Mouse (Mus musculus): ENCODE data around the gene Pitpnm1. TPM values are rescaled to one million over a fixed set of nuclear protein-coding genes. Genes with fewer than 3 reads are reported as not detected.
"Not testable (repeated sequence)": the region's sequence is repeated elsewhere in the genome, so short reads cannot be mapped to it uniquely, and the experiment has no call there.

Pitpnm1 gene
- polyA plus RNA-seq, 1 experiment from 2014 or later = 81.1 TPM

GRCm38 (mm10) chr19:4125268-4125667 is 25.5 kb downstream of the Pitpnm1 start:
- H3K36me3 ChIP-seq = peaks cover 12% of the 10 kb centered on the region
- peak overlapping the region; percentile 84; the same call in 1 of the 2 replicates for H3K9ac ChIP-seq
- 9% methylated on average over 3 of the region's 4 CpGs for WGBS
- H3K4me3 ChIP-seq = peak overlapping the region; percentile 72
- H3K27me3 ChIP-seq, H3K9me3 ChIP-seq: not testable (repeated sequence)
- H3K4me2 ChIP-seq = peak overlapping the region; percentile 69
- H3K4me1 ChIP-seq (replicated peaks) = peaks cover 33% of the 10 kb centered on the region
- H3K27ac ChIP-seq (replicated peaks) = peak overlapping the region; percentile 77
- ATAC-seq (ENCODE audit: low FRiP score, low read depth) = peak; percentile 21

- peaks cover 26% of the 10 kb centered on the region for H3K4me1 ChIP-seq (replicated peaks)
- peaks cover 12% of the 10 kb centered on the region for H3K36me3 ChIP-seq
- H3K9ac ChIP-seq = peak within 1 kb of the TSS; percentile 84
- under 1% methylated on average over 63 of the region's 64 CpGs for WGBS
- no peaks in the 10 kb centered on the region for H3K27me3 ChIP-seq
- H3K4me2 ChIP-seq = peak within 1 kb of the TSS; percentile 69
- peak within 1 kb of the TSS; percentile 77 for H3K27ac ChIP-seq (replicated peaks)
- ATAC-seq (ENCODE audit: low FRiP score, low read depth) = peak; percentile 92
- H3K4me3 ChIP-seq = peak within 1 kb of the TSS; percentile 72
- no peaks in the 10 kb centered on the region for H3K9me3 ChIP-seq
Measured at GRCm38 (mm10) chr19:4125741-4126696, 26.2 kb downstream of the Pitpnm1 start, which contains the start of gene Aip. TSS of gene Aip (minus strand) at chr19:4125858.

- Histone ChIP-seq H3K4me1 (replicated peaks) (peaks cover 26% of the 10 kb centered on the region), H3K9ac (peak overlapping the region; percentile 84), H3K36me3 (peaks cover 19% of the 10 kb centered on the region), H3K9me3 (no peaks in the 10 kb centered on the region), H3K27me3 (no peaks in the 10 kb centered on the region), H3K4me3 (peak overlapping the region; percentile 72), H3K27ac (replicated peaks) (0 out of 2 replicates have a peak overlapping the region, but pooled peaks have one; percentile 77), H3K4me2 (peak overlapping the region; percentile 69)
- 71% methylated on average over 7 of the region's 7 CpGs for WGBS
- no peak for ATAC-seq (ENCODE audit: low FRiP score, low read depth)
Measured at GRCm38 (mm10) chr19:4126759-4127495, 27.1 kb downstream of the Pitpnm1 start.

GRCm38 (mm10) chr19:4129462-4129861 is 29.7 kb downstream of the Pitpnm1 start:
- H3K9ac ChIP-seq = no peak overlapping the region
- H3K4me3 ChIP-seq = no peak overlapping the region
- H3K9me3 ChIP-seq = no peaks in the 10 kb centered on the region
- ATAC-seq (ENCODE audit: low FRiP score, low read depth) = no peak
- WGBS = 95% methylated on average over 7 of the region's 7 CpGs
- no peak overlapping the region for H3K27ac ChIP-seq (replicated peaks)
- H3K4me1 ChIP-seq (replicated peaks) = peaks cover 24% of the 10 kb centered on the region
- H3K4me2 ChIP-seq = no peak overlapping the region
- peaks cover 27% of the 10 kb centered on the region for H3K36me3 ChIP-seq
- H3K27me3 ChIP-seq = no peaks in the 10 kb centered on the region

GRCm38 (mm10) chr19:4130106-4130505 is 30.3 kb downstream of the Pitpnm1 start:
- Histone ChIP-seq H3K9me3 (no peaks in the 10 kb centered on the region), H3K4me2 (no peak overlapping the region), H3K9ac (no peak overlapping the region), H3K4me3 (no peak overlapping the region), H3K4me1 (replicated peaks) (peaks cover 18% of the 10 kb centered on the region), H3K27ac (replicated peaks) (no peak overlapping the region), H3K27me3 (no peaks in the 10 kb centered on the region), H3K36me3 (peaks cover 27% of the 10 kb centered on the region)
- 86% methylated on average over 4 of the region's 4 CpGs for WGBS
- no peak for ATAC-seq (ENCODE audit: low FRiP score, low read depth)

GRCm38 (mm10) chr19:4131075-4131474 is 31.3 kb downstream of the Pitpnm1 start:
- no peak overlapping the region for H3K4me2 ChIP-seq
- H3K9me3 ChIP-seq = no peaks in the 10 kb centered on the region
- peaks cover 16% of the 10 kb centered on the region for H3K4me1 ChIP-seq (replicated peaks)
- peaks cover 27% of the 10 kb centered on the region for H3K36me3 ChIP-seq
- 93% methylated on average over 5 of the region's 5 CpGs for WGBS
- no peak for ATAC-seq (ENCODE audit: low FRiP score, low read depth)
- H3K9ac ChIP-seq = no peak overlapping the region
- no peak overlapping the region for H3K27ac ChIP-seq (replicated peaks)
- H3K27me3 ChIP-seq = no peaks in the 10 kb centered on the region
- H3K4me3 ChIP-seq = no peak overlapping the region

- peaks cover 27% of the 10 kb centered on the region for H3K36me3 ChIP-seq
- H3K4me2 ChIP-seq = no peak overlapping the region
- H3K27ac ChIP-seq (replicated peaks) = no peak overlapping the region
- H3K9me3 ChIP-seq = no peaks in the 10 kb centered on the region
- no peak overlapping the region for H3K9ac ChIP-seq
- ATAC-seq (ENCODE audit: low FRiP score, low read depth) = no peak
- peaks cover 10% of the 10 kb centered on the region for H3K4me1 ChIP-seq (replicated peaks)
- WGBS = 84% methylated on average over 2 of the region's 2 CpGs
- no peaks in the 10 kb centered on the region for H3K27me3 ChIP-seq
- no peak overlapping the region for H3K4me3 ChIP-seq
Measured at GRCm38 (mm10) chr19:4131768-4132167, 32.0 kb downstream of the Pitpnm1 start.

GRCm38 (mm10) chr19:4134354-4134753 is 34.6 kb downstream of the Pitpnm1 start:
- Histone ChIP-seq H3K9me3 (no peaks in the 10 kb centered on the region), H3K4me1 (replicated peaks) (0 out of 2 replicates have a peak, but pooled peaks cover 3% of the 10 kb centered on the region), H3K27ac (replicated peaks) (no peak overlapping the region), H3K4me2 (no peak overlapping the region), H3K9ac (no peak overlapping the region), H3K36me3 (peaks cover 23% of the 10 kb centered on the region), H3K27me3 (no peaks in the 10 kb centered on the region), H3K4me3 (no peak overlapping the region)
- no peak for ATAC-seq (ENCODE audit: low FRiP score, low read depth)
- WGBS = 87% methylated on average over 4 of the region's 4 CpGs

- H3K9ac ChIP-seq; H3K4me3 ChIP-seq; H3K4me1 ChIP-seq (replicated peaks); ATAC-seq (ENCODE audit: low FRiP score, low read depth); H3K27ac ChIP-seq (replicated peaks); H3K4me2 ChIP-seq; H3K9me3 ChIP-seq; H3K27me3 ChIP-seq: not testable (repeated sequence)
- 81% methylated on average over 6 of the region's 6 CpGs for WGBS
- H3K36me3 ChIP-seq = peaks cover 15% of the 10 kb centered on the region
Measured at GRCm38 (mm10) chr19:4135229-4135962, 35.6 kb downstream of the Pitpnm1 start.

- peaks cover 15% of the 10 kb centered on the region for H3K36me3 ChIP-seq
- not testable (repeated sequence) for H3K9ac ChIP-seq; H3K4me3 ChIP-seq; H3K27ac ChIP-seq (replicated peaks); H3K4me2 ChIP-seq; H3K4me1 ChIP-seq (replicated peaks); H3K27me3 ChIP-seq; ATAC-seq (ENCODE audit: low FRiP score, low read depth); H3K9me3 ChIP-seq
- 28% methylated on average over 8 of the region's 8 CpGs for WGBS
Measured at GRCm38 (mm10) chr19:4135963-4136345, 36.2 kb downstream of the Pitpnm1 start.

GRCm38 (mm10) chr19:4136463-4136862 is 36.7 kb downstream of the Pitpnm1 start:
- Histone ChIP-seq H3K9ac (no peak overlapping the region), H3K27ac (replicated peaks) (no peak overlapping the region), H3K36me3 (peaks cover 13% of the 10 kb centered on the region), H3K4me2 (no peak overlapping the region), H3K4me1 (replicated peaks) (0 out of 2 replicates have a peak, but pooled peaks cover 5% of the 10 kb centered on the region), H3K27me3 (no peaks in the 10 kb centered on the region), H3K4me3 (no peak overlapping the region), H3K9me3 (no peaks in the 10 kb centered on the region)
- no peak for ATAC-seq (ENCODE audit: low FRiP score, low read depth)
- WGBS = 83% methylated on average over 5 of the region's 5 CpGs
